Mouse (Mus musculus) bone marrow macrophage, adult 2 months (primary cell): ENCODE measurements at regions not wholly inside any gene's neighbourhood (a gene's known extent, or its start where the extent isn't known, plus 50 kb on each side); places are given as distances from the start of the nearest gene placed in this dataset.

ENCODE experiments used
- CTCF ChIP-seq: IDR thresholded peaks from 2 replicates; pipeline ENCODE4 v1.5.1; 2012; ENCODE audit warnings: low read depth, mild to moderate bottlenecking, low read length, moderate library complexity
- POLR2A ChIP-seq: IDR thresholded peaks from 2 replicates; pipeline ENCODE4 v1.6.1; 2012; ENCODE audit warnings: mild to moderate bottlenecking, low read depth, low read length, borderline replicate concordance

DNA sequence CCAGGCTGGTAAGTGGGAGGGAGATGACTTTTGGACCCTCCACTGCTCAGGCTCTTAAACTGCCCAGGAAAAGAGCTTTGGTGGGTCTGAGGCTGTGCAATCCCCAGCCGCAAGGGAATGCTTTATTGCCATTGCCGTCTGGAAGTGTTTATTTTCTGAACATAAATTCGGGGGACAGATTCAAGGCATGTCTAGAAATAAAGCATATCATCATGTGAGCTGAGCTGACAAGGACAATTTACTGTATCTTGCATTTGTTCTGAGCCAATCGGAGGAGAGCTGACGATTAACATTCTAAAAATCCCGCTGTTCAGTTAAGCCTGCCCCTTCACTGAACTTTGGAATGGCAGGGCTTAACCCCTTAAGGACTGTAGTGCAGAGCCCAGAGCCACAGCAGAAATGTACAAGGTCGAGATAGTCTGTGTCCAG lies 979.3 kb downstream of the Bcl11a start:
- TF ChIP-seq CTCF, result no peak
- no peak for TF ChIP-seq POLR2A
